Mouse (Mus musculus) R1 (cell line): ENCODE measurements at regions not wholly inside any gene's neighbourhood (a gene's known extent, or its start where the extent isn't known, plus 50 kb on each side); places are given as distances from the start of the nearest gene placed in this dataset.
"Not testable (repeated sequence)": the region's sequence is repeated elsewhere in the genome, so short reads cannot be mapped to it uniquely, and the experiment has no call there.

Experiments
- DNase-seq: peaks from one replicate; pipeline ENCODE4 v3.0.0-alpha.2; 2018; ENCODE audit warnings: low read depth, low spot score

- DNase-seq, result no peak
Measured at GRCm38 (mm10) chr2:78280219-78280915, 334.2 kb upstream of the Cwc22 start.

GRCm38 (mm10) chr2:78279382-78280056, 333.3 kb upstream of the Cwc22 start:
- DNase-seq, result no peak

- no peak for DNase-seq
Measured at GRCm38 (mm10) chr2:78278630-78279029, 332.5 kb upstream of the Cwc22 start.

GRCm38 (mm10) chr2:78277699-78278098, 331.5 kb upstream of the Cwc22 start:
- DNase-seq, result no peak

GRCm38 (mm10) chr2:78274122-78274521, 327.9 kb upstream of the Cwc22 start:
- DNase-seq, result no peak

GRCm38 (mm10) chr2:78268705-78269104, 322.5 kb upstream of the Cwc22 start:
- no peak for DNase-seq

GRCm38 (mm10) chr2:78267527-78268375, 321.6 kb upstream of the Cwc22 start:
- no peak for DNase-seq

- DNase-seq, result no peak
Measured at GRCm38 (mm10) chr2:78253601-78254097, 307.5 kb upstream of the Cwc22 start.

GRCm38 (mm10) chr2:78246354-78246753, 300.2 kb upstream of the Cwc22 start:
- no peak for DNase-seq

- no peak for DNase-seq
Measured at GRCm38 (mm10) chr2:78240299-78240698, 294.1 kb upstream of the Cwc22 start.

GRCm38 (mm10) chr2:78225383-78226100, 279.4 kb upstream of the Cwc22 start:
- not testable (repeated sequence) for DNase-seq

GRCm38 (mm10) chr2:78214469-78214868, 268.3 kb upstream of the Cwc22 start:
- no peak for DNase-seq

- no peak for DNase-seq
Measured at GRCm38 (mm10) chr2:78205125-78205524, 258.9 kb upstream of the Cwc22 start.

GRCm38 (mm10) chr2:78196006-78196405, 249.8 kb upstream of the Cwc22 start:
- no peak for DNase-seq

- no peak for DNase-seq
Measured at GRCm38 (mm10) chr2:78189620-78190019, 243.4 kb upstream of the Cwc22 start.

GRCm38 (mm10) chr2:78184950-78185349, 238.8 kb upstream of the Cwc22 start:
- no peak for DNase-seq

GRCm38 (mm10) chr2:78173784-78174183, 227.6 kb upstream of the Cwc22 start:
- no peak for DNase-seq

GRCm38 (mm10) chr2:78172819-78173218, 226.6 kb upstream of the Cwc22 start:
- DNase-seq, result no peak

- no peak for DNase-seq
Measured at GRCm38 (mm10) chr2:78170162-78170747, 224.1 kb upstream of the Cwc22 start.

GRCm38 (mm10) chr2:78165429-78165828, 219.3 kb upstream of the Cwc22 start:
- DNase-seq, result peak; percentile 2

- DNase-seq, result no peak
Measured at GRCm38 (mm10) chr2:78159877-78160485, 213.8 kb upstream of the Cwc22 start.
